Mouse (Mus musculus) kidney, adult 9 months (tissue): ENCODE measurements at regions not wholly inside any gene's neighbourhood (a gene's known extent, or its start where the extent isn't known, plus 50 kb on each side); places are given as distances from the start of the nearest gene placed in this dataset.

Experiments used
- DNase-seq: peaks from one replicate; pipeline ENCODE4 v3.0.0; 2022

- no peak for DNase-seq
These were observed 96.4 kb downstream of the Nedd1 start for GRCm38 (mm10) chr10:92625781-92626180.

- no peak for DNase-seq
These were observed 106.4 kb downstream of the Nedd1 start for GRCm38 (mm10) chr10:92615684-92616379.

- DNase-seq, result no peak
These were observed 107.9 kb downstream of the Nedd1 start for GRCm38 (mm10) chr10:92614341-92614740.

- DNase-seq, result no peak
These were observed 111.2 kb downstream of the Nedd1 start for GRCm38 (mm10) chr10:92611060-92611459.

GRCm38 (mm10) chr10:92606761-92607160 lies 115.5 kb downstream of the Nedd1 start:
- DNase-seq, result no peak

- DNase-seq, result no peak
These were observed 116.6 kb downstream of the Nedd1 start for GRCm38 (mm10) chr10:92605646-92606045.

- DNase-seq, result no peak
These were observed 122.1 kb downstream of the Nedd1 start for GRCm38 (mm10) chr10:92600116-92600515.

- DNase-seq, result no peak
These were observed 126.5 kb downstream of the Nedd1 start for GRCm38 (mm10) chr10:92595496-92596355.

GRCm38 (mm10) chr10:92593947-92594460 lies 128.2 kb downstream of the Nedd1 start:
- no peak for DNase-seq

GRCm38 (mm10) chr10:92578872-92579271 lies 143.3 kb downstream of the Nedd1 start:
- no peak for DNase-seq

GRCm38 (mm10) chr10:92570496-92570895 lies 151.7 kb downstream of the Nedd1 start:
- no peak for DNase-seq

- no peak for DNase-seq
These were observed 164.8 kb downstream of the Nedd1 start for GRCm38 (mm10) chr10:92557463-92557862.

GRCm38 (mm10) chr10:92556526-92557422 lies 165.4 kb downstream of the Nedd1 start:
- no peak for DNase-seq

GRCm38 (mm10) chr10:92555727-92556525 lies 166.3 kb downstream of the Nedd1 start:
- DNase-seq, result no peak

- no peak for DNase-seq
These were observed 168.3 kb downstream of the Nedd1 start for GRCm38 (mm10) chr10:92553966-92554365.

- DNase-seq, result no peak
These were observed 173.2 kb downstream of the Nedd1 start for GRCm38 (mm10) chr10:92548875-92549586.

- DNase-seq, result no peak
These were observed 183.8 kb downstream of the Nedd1 start for GRCm38 (mm10) chr10:92538433-92538832.

GRCm38 (mm10) chr10:92516886-92517285 lies 205.3 kb downstream of the Nedd1 start:
- no peak for DNase-seq

- DNase-seq, result no peak
These were observed 210.5 kb downstream of the Nedd1 start for GRCm38 (mm10) chr10:92511769-92512168.

- DNase-seq, result no peak
These were observed 211.5 kb downstream of the Nedd1 start for GRCm38 (mm10) chr10:92510677-92511076.

GRCm38 (mm10) chr10:92504271-92504670 lies 217.9 kb downstream of the Nedd1 start:
- no peak for DNase-seq
